Mouse (Mus musculus): Measurements from ENCODE around the gene Rps25. TPM values are rescaled to one million over a fixed set of nuclear protein-coding genes. Genes with fewer than 3 reads are reported as not detected.
A peak's percentile ranks its signal among the peaks of the same experiment; 100 is the strongest.
"Not testable (repeated sequence)": the region's sequence is repeated elsewhere in the genome, so short reads cannot be mapped to it uniquely, and the experiment has no call there.

Rps25 gene
- polyA plus RNA-seq, 1 experiment from 2014 or later: 2,208 TPM

DNA sequence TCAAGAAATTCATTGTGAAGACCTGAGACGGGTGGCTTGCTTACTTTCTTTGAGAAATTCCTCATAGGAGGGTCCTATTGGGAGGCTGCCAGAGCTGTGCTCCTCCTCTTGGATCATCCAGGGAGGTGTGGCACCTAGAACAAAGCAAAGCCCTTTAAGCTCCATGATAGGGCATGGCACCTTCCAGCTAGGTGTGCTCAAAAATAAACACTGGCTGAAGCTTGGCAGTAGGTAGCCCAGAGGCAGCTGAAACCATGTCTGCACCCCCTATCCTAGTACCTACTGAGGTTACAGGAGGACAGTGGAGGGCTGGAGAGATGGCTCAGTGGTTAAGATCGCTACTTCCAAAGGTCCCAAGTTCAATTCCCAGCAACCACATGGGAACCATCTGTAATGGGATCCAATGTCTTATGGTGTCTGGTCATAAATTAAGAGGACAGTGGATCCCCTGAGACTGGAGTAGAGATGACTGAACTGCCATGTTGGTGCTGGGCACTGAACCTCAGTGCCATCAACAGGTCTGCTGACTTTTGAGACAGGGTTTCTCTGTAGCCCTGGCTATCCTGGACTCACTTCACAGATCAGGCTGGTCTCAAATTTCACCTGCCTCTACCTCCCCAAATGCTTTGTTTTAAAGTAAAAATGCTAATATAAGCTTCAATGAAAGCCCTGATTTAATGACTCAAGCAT, 3.9 kb downstream of the Rps25 start:
- 95% methylated on average over 2 of the region's 2 CpGs for WGBS

DNA sequence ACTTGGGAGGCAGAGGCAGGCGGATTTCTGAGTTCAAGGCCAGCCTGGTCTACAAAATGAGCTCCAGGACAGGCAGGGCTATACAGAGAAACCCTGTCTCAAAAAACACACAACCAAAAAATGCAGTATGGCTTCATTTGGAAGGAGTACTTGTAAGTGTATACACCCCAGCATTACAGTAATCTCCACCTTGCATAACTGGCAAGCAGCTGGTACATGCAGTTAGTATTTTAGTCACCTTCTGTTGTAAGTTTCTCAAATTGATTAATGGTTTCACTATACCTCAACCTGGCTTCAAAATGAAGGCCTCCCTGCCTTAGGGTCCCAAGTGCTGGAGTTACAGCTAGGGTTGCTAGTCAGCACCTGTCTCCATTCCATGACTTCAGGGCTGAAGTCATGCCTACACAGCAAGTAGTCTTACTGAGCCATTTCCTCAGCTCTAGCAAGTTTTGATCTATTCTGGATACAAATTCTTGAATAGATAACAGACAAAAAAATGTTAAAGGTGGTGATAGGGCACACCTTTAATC, 4.7 kb downstream of the Rps25 start:
- H3K27me3 ChIP-seq (ENCODE audit: low read depth, poor library complexity, severe bottlenecking): no peaks in the 10 kb centered on the region
- no peaks in the 10 kb centered on the region for H3K9me3 ChIP-seq (replicated peaks)
- no peak overlapping the region for H3K27ac ChIP-seq (replicated peaks)
- no peak overlapping the region for H3K4me3 ChIP-seq
- 92% methylated on average over 1 of the region's 1 CpGs for WGBS
- H3K36me3 ChIP-seq: peaks cover 79% of the 10 kb centered on the region
- peaks cover 13% of the 10 kb centered on the region for H3K4me1 ChIP-seq
- no peak for DNase-seq (ENCODE audit: low spot score)

More for the DNA sequence above, 3.9 kb downstream of the Rps25 start:
- peaks cover 21% of the 10 kb centered on the region for H3K4me1 ChIP-seq
- no peak overlapping the region for H3K27ac ChIP-seq (replicated peaks)
- peak; percentile 11 for DNase-seq (ENCODE audit: low spot score)
- H3K27me3 ChIP-seq (ENCODE audit: low read depth, poor library complexity, severe bottlenecking): no peaks in the 10 kb centered on the region
- no peaks in the 10 kb centered on the region for H3K9me3 ChIP-seq (replicated peaks)
- peak overlapping the region; percentile 14 for H3K4me3 ChIP-seq
- H3K36me3 ChIP-seq: peaks cover 71% of the 10 kb centered on the region

DNA sequence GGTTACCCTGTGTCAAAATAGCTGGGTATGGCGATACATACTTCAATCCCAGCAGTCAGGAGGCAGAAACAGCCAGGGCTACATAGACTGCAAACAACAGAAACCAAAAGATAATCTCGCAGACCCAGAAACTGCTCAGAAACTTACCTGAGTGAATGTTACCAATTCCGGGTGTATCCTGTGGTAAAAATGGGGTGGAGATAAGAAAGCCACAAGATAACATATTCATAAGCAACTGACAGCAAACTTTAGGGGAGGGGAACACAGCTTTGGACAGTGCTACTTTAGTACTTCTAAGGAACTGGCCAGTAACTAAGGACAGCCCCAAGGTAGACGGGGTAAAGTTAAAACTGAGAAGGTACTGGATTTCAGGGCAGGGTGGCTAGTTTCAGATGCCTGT, 5.4 kb downstream of the Rps25 start:
- H3K36me3 ChIP-seq: peaks cover 79% of the 10 kb centered on the region
- no peaks in the 10 kb centered on the region for H3K27me3 ChIP-seq (ENCODE audit: low read depth, poor library complexity, severe bottlenecking)
- WGBS: 85% methylated on average over 4 of the region's 4 CpGs
- no peaks in the 10 kb centered on the region for H3K9me3 ChIP-seq (replicated peaks)
- peaks cover 17% of the 10 kb centered on the region for H3K4me1 ChIP-seq
- DNase-seq (ENCODE audit: low spot score): no peak
- H3K27ac ChIP-seq (replicated peaks): no peak overlapping the region
- H3K4me3 ChIP-seq: no peak overlapping the region

DNA sequence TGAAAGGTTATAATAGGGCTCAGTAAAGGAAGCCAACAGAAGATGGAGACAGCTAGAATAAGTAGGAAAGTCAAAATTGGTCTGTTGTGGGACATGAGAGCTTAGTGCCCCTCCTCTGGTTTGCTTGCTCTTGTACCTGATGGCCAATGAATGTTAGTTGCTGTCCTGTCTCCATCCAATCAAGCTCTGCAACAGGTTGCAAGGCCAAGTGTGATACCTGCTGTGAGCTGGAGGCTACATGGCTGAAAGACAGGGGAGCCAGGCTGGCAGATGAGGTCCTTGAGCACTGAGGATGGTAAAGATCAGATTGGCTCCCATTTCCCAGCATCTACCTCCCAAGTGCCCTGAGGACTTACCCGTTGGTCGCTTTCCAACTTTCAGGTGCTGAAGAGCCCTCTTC, 5.8 kb downstream of the Rps25 start:
- peaks cover 79% of the 10 kb centered on the region for H3K36me3 ChIP-seq
- H3K9me3 ChIP-seq (replicated peaks): no peaks in the 10 kb centered on the region
- H3K4me3 ChIP-seq: no peak overlapping the region
- WGBS: 85% methylated on average over 2 of the region's 2 CpGs
- no peak for DNase-seq (ENCODE audit: low spot score)
- H3K27ac ChIP-seq (replicated peaks): no peak overlapping the region
- H3K4me1 ChIP-seq: peaks cover 21% of the 10 kb centered on the region
- no peaks in the 10 kb centered on the region for H3K27me3 ChIP-seq (ENCODE audit: low read depth, poor library complexity, severe bottlenecking)

DNA sequence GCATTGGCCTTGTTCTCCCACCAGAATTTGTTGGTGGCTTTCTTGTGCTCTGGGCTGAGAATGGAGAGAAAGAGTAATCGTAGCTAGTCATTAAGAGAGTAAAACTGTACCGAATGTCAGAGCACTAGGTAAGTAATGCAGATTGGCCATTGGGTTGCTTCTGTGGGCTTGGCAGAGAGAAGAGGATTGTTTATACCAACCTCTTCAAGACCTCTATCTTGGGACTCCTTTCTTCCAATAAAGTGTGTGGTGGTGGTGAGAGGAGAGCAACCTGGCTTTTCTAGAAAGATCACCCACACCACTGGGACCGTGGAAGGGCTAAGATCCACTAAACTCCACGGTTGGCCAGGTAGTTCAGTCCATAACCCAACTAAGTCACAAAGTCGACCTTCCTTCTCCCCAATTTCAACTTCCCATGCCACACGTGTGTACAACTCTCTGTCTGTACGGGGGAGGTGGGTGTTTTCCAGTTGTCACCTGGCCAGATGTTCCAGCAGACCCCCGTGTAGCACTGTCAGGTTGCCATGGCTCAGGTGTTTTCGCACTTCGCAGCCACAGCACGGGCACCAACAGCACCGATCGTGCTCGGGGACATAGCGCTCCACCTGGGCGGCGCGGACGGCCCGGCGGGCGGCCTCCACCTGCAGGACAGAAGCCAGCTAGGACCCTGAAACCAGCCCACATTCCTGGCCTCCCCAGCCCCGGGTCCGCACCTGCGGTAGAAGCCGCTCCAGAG, 10.4 kb downstream of the Rps25 start:
- Histone ChIP-seq H3K27ac (replicated peaks) (peak overlapping the region; percentile 85), H3K36me3 (peaks cover 39% of the 10 kb centered on the region), H3K9me3 (replicated peaks) (no peaks in the 10 kb centered on the region), H3K4me3 (peak overlapping the region; percentile 87), H3K4me1 (peaks cover 13% of the 10 kb centered on the region), H3K27me3 (ENCODE audit: low read depth, poor library complexity, severe bottlenecking) (no peaks in the 10 kb centered on the region)
- no peak for DNase-seq (ENCODE audit: low spot score)
- 9% methylated on average over 26 of the region's 26 CpGs for WGBS

DNA sequence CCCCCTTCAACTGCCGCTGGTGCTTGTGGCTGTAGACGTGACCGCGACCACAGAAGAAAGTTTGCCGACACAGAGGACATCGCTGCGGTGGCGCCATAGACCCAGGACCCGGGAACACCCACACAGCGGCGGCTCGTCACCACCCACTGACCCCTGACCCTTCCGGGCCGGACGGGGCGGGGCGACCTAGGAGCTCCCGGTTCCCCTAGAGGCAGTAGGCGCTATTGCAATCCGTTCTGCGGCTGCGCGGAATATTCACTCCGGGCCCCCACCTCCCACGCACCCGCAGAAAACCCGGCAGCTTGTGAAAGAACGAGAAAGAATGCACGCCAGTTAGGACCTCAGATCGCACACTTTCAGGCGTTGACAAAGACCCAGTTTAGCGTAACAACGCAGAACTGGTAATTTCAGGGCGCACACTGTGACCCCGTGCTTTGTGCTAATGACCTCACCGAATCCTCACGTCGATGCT, 11.0 kb downstream of the Rps25 start:
- peak; percentile 93 for DNase-seq (ENCODE audit: low spot score)
- Histone ChIP-seq H3K36me3 (peaks cover 33% of the 10 kb centered on the region), H3K4me3 (peak overlapping the region; percentile 87), H3K4me1 (peaks cover 13% of the 10 kb centered on the region), H3K27me3 (ENCODE audit: low read depth, poor library complexity, severe bottlenecking) (no peaks in the 10 kb centered on the region), H3K9me3 (replicated peaks) (no peaks in the 10 kb centered on the region), H3K27ac (replicated peaks) (peak overlapping the region; percentile 85)
- WGBS: under 1% methylated on average over 38 of the region's 38 CpGs

DNA sequence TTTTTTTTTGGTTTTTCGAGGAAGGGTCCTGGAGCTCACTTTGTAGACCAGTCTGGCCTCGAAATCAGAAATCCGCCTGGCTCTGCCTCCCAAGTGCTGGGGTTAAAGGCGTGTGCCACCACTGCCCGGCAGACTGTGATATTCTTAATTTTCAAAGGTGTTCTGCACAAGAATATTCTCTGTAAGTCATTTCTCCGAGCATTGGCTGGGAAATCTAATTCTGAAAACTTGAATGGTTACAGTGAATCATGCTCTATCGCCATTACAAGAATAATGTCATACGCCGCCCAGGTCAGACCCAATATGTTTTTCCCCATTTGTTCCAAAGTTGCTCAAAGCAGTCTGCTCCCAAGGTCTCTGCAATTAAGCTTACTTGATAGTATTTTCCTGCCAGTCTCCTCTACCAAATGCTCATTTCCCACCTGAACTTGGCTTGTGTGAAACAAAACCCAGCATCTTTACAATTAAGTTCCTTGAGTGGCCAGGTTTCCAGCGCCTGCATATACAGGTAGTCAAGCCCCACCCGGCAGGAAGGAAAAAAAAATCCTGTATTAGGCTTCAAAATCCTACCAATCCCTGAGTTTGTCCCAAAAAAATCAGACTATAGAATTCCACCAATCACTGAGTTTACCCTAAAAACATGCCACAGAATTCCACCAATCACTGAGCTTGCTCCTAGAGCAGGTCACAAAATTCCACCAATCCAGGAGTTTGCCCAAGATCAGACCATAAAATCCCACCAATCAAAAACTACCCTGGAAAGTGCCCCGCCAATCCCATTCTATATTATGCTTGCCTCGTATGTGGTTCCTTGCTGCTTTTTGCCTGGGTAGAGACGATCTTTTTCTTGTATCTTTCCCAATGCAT, 11.8 kb downstream of the Rps25 start, which contains the start of gene Ccdc84:
Gene Ccdc84, minus strand, starts transcription at position 51 of the 867 bp plus-strand sequence.
- H3K36me3 ChIP-seq: peaks cover 25% of the 10 kb centered on the region
- no peak for DNase-seq (ENCODE audit: low spot score)
- H3K27me3 ChIP-seq (ENCODE audit: low read depth, poor library complexity, severe bottlenecking): no peaks in the 10 kb centered on the region
- H3K4me3 ChIP-seq: peak within 1 kb of the TSS; percentile 87
- H3K27ac ChIP-seq (replicated peaks): peak within 1 kb of the TSS; percentile 85
- peaks cover 13% of the 10 kb centered on the region for H3K4me1 ChIP-seq
- 83% methylated on average over 14 of the region's 14 CpGs for WGBS
- no peaks in the 10 kb centered on the region for H3K9me3 ChIP-seq (replicated peaks)

DNA sequence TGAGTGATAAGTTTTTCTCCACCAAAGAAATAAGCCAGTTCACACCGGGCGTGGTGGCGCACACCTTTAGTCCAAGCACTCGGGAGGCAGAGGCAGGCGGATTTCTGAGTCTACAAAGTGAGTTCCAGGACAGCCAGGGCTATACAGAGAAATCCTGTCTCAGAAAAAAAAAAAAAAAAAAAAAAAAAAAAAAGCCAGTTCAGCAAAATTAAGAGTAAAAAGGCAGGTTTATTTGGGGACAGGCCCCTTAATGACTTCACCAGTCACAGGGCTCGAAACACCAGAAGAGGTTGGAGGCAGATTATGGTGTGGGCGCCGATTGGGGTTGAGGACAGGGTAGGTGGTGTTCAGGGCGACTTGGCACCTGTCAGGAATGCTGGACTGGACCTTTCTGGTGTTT, 12.8 kb downstream of the Rps25 start:
- Histone ChIP-seq H3K4me1 (peaks cover 13% of the 10 kb centered on the region), H3K36me3 (peaks cover 15% of the 10 kb centered on the region)
- 95% methylated on average over 9 of the region's 9 CpGs for WGBS
- not testable (repeated sequence) for H3K27me3 ChIP-seq (ENCODE audit: low read depth, poor library complexity, severe bottlenecking); H3K4me3 ChIP-seq; H3K9me3 ChIP-seq (replicated peaks); DNase-seq (ENCODE audit: low spot score); H3K27ac ChIP-seq (replicated peaks)

DNA sequence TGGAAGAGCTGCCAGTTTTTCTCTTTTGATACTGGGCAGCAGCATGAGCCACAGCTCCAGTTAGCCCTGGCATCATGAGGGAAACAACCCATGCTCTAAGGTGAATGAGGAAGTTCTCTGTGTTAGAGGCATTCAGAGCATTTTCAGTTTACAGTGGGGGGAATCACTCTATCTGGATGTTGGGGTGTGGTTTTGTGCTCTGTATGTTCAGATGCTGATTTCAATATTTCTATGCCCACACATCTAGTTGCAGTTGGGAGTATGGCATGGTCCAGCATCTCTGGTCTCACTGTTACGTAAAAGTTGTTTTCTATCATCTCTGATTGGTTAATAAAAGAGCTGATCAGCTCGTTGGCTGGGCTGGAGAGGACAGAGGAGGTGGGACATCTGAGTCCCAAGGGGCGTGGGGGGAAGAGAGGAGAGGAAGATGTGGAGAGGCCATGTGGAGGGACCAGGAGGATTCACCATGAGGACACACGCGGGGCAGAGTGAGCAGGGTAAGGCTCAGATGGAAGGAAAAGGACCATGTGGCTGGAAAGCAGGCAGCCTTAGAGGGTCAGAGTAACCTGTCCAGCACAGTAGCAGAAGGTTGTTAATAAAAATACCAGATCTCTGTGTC, 13.4 kb downstream of the Rps25 start:
- H3K9me3 ChIP-seq (replicated peaks): no peaks in the 10 kb centered on the region
- H3K27me3 ChIP-seq (ENCODE audit: low read depth, poor library complexity, severe bottlenecking): no peaks in the 10 kb centered on the region
- no peak for DNase-seq (ENCODE audit: low spot score)
- no peak overlapping the region for H3K4me3 ChIP-seq
- WGBS: 81% methylated on average over 5 of the region's 5 CpGs
- H3K27ac ChIP-seq (replicated peaks): no peak overlapping the region
- peaks cover 12% of the 10 kb centered on the region for H3K36me3 ChIP-seq
- peaks cover 13% of the 10 kb centered on the region for H3K4me1 ChIP-seq

DNA sequence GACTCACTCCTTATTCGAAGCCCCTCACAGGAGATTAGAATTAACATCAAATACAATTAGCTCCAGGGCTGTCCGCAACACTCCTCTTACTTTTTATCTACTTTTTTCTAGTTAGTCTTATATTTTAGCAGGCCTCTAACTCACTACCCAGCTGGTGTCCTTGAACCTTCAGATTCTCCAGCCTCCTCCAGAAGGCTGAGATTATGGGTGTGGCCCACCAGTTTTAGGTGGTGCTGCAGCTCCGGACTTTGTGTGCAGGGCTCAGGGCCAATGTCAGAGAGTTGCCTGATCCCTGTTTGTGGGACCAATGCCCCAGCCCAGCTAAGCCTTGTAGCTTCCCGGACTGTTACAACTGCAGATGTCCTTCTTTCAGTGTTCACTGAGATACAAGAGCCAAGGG, 16.6 kb downstream of the Rps25 start:
- H3K9me3 ChIP-seq (replicated peaks): no peaks in the 10 kb centered on the region
- no peak for DNase-seq (ENCODE audit: low spot score)
- H3K27ac ChIP-seq (replicated peaks): no peak overlapping the region
- H3K4me3 ChIP-seq: no peak overlapping the region
- WGBS: 86% methylated on average over 4 of the region's 4 CpGs
- no peaks in the 10 kb centered on the region for H3K27me3 ChIP-seq (ENCODE audit: low read depth, poor library complexity, severe bottlenecking)
- H3K4me1 ChIP-seq: no peaks in the 10 kb centered on the region
- no peaks in the 10 kb centered on the region for H3K36me3 ChIP-seq

DNA sequence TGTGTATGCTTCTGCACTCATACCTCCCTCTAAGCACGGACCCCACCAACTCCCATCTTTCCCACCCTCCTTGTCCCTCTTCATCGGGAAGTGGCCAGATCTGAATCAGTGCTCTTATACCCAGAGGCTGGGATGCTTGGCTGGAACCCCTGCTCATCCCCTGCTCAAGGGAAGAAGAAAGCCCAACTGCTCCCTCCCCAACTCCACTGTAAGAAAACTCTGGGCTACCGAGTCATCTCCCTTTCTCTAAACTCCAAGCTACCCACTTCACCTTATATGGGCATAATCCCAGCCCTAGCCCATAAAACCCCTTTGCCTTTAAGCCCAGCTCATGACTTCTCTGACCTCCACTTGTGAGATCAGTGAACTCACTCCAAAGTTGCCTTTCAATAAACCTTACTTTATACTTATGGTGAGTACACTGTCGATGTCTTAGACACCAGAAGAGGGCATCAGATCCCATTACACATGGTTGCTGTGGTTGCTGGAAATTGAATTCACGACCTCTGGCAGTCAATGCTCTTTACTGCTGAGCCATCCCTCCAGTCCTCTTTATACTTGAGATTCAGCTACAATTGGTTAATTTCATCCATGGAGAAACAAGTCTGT, 25.7 kb downstream of the Rps25 start:
- Histone ChIP-seq H3K9me3 (replicated peaks) (no peaks in the 10 kb centered on the region), H3K4me1 (peaks cover 8% of the 10 kb centered on the region), H3K4me3 (no peak overlapping the region), H3K27ac (replicated peaks) (no peak overlapping the region), H3K36me3 (no peaks in the 10 kb centered on the region), H3K27me3 (ENCODE audit: low read depth, poor library complexity, severe bottlenecking) (no peaks in the 10 kb centered on the region)
- WGBS: 61% methylated on average over 5 of the region's 5 CpGs
- no peak for DNase-seq (ENCODE audit: low spot score)

DNA sequence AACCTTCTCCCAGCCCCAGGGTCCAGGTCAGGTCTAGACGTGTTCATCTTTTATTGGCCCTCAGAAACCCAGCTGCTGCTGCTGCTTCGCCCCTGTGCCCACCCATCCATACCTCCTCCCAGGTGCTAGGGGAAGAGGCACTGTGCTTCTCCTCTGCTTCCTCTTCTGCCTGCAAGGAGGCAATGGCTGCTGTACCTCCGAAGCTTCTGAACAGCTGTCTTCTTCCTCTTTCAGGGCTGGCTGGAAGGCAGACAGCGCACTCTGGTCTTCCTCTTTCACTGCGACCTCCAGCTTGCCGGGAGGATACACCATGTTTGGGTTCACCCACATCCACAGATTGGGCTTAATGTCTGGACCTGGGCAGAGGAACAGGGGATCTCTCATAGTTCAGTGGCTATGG, 28.8 kb downstream of the Rps25 start:
- H3K4me1 ChIP-seq: peaks cover 8% of the 10 kb centered on the region
- H3K27me3 ChIP-seq (ENCODE audit: low read depth, poor library complexity, severe bottlenecking): no peaks in the 10 kb centered on the region
- 84% methylated on average over 6 of the region's 6 CpGs for WGBS
- no peak for DNase-seq (ENCODE audit: low spot score)
- H3K36me3 ChIP-seq: no peaks in the 10 kb centered on the region
- no peak overlapping the region for H3K27ac ChIP-seq (replicated peaks)
- H3K4me3 ChIP-seq: no peak overlapping the region
- no peaks in the 10 kb centered on the region for H3K9me3 ChIP-seq (replicated peaks)

Data from midbrain, embryonic 10.5 days (tissue).